Mouse (Mus musculus) testis, postnatal 14 days (tissue): ENCODE measurements at regions not wholly inside any gene's neighbourhood (a gene's known extent, or its start where the extent isn't known, plus 50 kb on each side); places are given as distances from the start of the nearest gene placed in this dataset.

Source experiments
- DNase-seq: peaks from one replicate; pipeline ENCODE4 v3.0.0; 2021; ENCODE audit warnings: low spot score

DNA sequence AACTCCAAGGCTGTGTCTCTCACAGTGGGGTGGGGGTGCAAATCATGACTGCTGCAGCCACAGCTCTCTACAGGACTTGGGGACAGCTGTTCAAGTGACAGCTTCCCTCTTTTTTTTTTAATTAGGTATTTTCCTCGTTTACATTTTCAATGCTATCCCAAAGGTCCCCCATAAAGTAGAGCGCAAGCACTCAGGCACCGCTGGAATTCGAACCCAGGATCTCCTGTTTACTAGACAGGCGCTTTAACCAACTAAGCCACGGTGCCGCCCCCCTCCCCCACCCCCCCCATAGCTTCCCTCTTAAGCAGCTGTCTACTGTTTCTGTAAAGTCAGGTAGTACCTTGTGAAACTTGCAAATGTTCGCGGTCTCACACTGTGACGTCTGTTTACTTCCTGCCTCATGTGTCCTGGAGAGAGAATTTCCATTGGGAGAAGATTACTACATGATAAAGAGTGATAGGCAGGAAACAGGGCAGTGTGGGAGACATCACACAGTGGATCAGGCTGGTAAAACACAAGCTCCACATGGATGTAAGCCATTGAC is 324.7 kb downstream of the 1700129C05Rik start:
- no peak for DNase-seq

DNA sequence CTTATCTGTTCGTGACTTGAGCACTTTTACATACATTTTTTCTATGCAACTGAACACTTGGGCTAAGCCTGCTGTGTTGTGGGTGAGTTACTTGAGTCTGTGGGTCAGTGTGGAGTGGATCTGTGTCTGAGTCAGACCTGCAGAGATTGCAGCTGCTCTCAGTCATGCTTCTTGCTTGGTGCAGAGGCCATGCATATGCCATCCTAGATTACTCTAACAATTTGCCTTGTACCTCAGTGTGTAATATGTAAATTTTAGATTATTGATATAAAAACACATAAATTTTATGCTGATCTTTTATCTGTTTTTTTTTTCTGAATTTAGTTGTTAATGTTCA is 326.2 kb downstream of the 1700129C05Rik start:
- DNase-seq = no peak

DNA sequence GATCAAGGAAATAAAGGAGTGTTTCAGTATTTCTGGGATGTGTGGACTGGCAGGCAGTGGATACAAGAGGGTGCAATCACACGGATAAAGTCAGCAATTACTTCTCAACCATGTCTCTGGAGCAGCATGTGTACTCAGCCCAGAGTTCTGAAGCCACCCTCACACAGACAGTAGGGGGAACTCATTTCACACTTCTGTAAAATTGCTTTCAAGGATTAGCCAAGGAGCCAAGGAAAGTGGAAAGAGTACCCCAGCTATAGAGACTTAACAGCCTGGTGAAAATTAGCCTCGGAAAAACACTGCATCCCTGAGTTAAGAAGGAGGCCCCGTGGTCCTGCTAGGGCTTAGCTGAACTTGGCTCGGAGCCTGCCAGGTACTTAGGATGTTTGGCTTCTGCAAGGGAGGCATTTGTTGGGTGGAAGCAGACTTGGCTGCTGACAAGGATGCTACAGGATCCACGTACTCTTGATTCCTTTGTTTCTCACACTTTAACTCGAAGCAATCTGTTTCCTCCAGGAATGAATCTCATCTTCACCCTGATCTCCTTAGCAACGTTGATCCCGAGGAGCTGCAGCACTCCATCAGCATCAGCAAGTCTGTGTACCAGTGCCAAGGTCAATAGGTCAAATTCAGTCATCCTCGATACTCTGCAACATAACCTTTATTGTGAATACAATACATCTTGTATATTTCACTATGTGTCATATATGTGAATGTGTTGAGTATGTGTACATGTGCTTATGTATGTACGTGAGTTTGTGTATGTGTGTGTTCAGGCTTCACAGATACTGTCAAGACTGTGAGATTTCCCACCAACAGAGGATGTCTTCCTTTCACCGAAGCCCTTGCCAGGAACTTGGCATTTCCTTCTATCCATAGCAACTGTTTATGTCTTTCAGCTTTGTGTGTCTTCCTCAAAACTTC is 326.8 kb downstream of the 1700129C05Rik start:
- no peak for DNase-seq

DNA sequence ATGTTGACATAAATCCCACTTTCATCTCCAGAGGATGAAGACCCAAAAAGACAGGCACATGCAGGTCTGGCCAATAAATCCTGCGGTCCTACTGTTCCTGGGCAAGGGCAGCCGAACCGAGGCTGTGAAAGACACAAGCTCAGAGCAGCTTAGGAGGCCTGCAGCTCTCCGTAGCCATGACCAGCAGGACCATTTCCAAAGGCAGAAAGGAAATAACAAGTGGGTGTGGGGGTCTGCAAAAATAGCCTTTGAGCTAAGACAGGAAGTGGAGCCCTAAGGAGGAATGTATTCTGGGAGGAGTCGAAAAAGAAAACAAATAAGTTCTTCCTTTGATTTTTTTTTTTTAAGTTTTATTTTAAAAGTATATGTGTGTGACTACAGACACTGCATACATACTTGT is 330.1 kb downstream of the 1700129C05Rik start:
- DNase-seq = no peak

DNA sequence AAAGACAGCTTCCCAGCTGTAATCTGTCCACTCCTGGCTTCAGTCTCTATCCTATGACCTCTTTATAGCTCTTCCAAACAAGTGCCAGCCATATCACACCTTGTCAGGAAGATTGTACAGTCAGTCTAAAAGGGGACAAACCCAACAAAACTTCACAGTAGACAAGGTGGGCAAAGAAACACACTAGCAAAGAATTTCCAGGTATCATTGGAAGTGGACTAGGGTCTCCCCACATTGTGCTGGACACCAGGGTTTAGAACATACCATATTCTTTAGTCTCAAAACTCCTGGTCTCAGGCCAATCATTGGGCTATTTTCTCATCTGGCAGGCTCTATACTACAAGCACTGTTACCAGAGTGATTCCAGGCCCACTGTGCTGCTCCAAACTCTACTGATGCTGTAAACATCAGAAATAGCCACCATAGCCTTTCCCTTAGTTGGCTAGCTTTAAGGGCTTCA is 341.3 kb downstream of the 1700129C05Rik start:
- DNase-seq = no peak

DNA sequence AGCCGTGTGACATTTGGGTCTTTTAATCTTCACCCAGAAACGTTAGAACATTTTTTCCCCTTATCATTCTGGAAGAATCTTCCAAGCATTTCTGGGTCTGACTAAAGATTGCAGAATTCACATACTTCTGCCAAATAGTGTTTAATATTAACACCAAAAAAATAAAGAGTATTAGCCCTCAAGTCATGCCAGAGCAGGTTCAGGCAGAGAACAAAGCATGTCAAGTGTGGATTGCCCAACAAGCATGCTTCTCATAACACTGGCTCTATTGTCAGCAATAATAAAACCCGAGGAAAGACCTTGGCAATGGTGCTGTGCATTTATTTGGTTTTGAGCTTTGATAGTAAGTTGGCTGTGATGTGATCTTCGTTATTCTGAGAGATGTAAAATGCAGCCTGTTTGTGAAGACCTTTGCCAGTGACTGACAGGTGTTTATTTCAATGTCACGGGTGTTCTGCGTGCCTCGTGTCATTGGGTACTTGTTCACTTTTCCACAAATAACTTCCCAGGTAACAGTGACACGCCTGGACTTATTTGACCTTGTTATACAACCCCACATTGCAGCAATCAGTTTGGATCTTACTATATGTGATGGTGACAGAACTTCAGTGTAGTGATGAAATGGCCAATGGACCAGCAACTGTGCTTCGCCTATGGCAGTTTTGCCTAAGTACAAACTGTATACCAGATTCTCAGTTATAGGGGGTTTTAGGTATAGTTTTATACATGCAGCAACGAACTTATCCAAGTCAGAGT is 354.3 kb downstream of the 1700129C05Rik start:
- DNase-seq = no peak

DNA sequence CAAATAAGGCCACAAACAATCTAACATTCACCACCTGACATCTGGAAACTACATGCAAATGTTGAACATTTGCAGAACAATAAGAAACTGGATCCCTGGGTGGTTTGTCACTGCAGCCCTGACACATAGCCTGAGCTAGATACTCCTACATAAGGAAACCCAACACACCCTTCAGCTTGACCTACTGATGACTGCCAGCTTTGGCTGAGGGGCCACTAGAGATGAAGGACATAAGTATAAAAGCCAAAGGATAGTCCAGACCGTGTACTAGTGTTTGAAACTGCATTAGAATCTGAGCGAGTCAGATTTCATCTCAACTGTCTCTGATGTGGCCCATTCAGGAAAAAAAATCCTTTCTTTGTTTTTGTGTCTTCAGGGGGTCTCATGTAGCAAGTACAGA is 355.1 kb downstream of the 1700129C05Rik start:
- no peak for DNase-seq

DNA sequence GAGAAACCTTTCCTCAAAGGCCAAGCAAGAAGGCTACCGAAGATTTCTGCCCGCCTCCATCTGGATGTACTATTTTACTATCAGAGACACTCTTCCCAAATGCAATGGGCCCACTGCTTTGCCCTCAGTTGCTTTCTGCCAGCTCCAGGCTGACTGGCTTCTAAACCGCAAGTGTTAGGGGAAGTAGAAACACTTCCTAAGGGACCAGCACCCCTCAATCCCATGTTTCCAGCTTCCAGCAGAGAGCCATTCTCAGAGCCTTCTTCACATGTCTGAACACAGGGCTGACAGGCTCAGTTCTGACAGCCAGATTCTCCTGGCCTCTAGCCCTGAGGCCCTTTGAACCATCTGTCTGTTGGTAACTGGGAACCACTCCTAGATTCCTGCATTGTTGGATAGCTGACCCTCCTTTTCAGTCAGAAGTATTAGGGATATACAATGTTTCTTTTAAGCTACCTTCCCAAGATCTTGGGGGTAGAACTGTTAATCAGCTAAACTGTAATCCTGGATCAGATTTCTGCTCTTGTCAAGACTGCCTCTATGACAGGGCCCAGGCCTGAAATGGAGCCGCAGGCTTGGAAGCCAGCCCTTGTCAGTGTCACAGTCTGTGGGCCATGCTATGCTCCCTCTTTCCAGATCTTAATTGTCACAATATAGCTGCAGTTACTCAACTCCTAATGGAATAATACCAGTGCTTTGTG is 355.8 kb downstream of the 1700129C05Rik start:
- no peak for DNase-seq

DNA sequence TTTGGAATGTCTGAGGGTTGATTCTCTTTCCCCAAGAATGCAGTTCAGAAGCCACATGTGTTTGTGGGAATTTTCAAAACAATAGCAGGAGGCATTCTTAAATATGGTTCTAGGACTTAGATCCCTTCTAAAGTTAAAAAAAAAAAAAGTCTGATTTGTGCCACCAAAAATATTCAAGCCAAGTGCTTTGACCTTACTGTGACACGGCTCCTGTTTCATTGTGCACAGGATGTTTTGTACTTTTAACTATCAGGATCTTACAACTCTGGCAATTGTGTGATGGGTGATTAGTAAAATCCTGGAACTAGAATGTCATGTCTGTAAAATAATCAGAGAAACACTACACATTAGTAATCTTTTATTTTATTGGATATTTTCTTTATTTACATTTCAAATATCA is 359.5 kb downstream of the 1700129C05Rik start:
- DNase-seq = no peak

DNA sequence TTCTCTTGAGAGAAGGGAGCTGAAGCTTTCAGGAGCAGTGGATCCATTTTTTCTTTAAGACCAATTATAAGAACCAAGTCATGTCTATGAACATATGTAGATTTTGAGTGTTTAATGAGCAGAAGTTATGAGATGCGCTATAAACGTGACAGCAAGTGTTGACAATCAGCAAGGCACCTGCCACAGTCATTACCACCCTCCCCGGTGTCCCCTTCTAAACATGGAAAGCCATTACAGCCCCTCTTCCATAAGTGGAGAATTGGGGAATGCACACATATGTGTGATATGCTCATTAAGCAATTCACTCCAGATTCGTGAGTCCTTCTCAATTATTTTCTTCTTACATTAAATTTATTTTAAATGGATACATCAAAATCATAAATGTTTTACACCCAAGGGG is 362.4 kb downstream of the 1700129C05Rik start:
- DNase-seq = no peak

DNA sequence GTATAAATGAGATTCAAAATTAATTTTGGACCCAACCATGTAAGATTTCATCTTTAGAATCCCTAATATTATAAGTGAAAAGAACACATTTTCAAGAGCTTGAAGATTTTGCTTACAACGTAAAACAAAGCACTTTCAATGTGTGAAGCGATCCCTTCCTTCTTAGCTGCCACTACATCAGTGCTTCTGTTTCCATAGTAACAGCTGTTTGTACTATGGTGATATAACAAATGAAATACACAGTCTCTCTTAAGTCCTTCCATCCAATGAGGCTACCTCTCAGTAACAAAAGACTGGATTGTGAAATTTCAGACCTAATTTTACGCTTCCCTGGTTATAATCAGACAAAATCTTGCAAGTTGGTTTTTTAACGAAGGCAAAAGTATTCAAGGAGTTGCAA is 364.0 kb downstream of the 1700129C05Rik start:
- DNase-seq = no peak

DNA sequence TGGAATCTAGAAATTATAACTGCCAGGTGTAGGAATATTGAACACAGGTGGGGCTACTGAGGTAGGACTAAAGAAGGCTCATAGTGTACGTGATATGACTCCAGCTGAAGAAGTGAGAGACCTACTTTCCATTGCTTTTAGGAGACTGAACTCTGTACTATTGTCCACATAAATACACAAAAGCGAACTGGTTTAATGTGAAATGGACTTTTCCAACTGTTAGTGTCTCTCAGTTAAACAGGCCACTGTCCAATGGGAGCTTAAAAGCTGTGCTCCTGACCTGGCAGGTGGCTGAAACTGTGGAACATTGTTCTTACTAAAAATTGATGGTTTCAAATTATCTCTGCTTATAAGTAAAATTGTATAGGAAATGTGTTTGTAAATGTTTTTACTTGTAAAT is 381.4 kb downstream of the 1700129C05Rik start:
- no peak for DNase-seq

DNA sequence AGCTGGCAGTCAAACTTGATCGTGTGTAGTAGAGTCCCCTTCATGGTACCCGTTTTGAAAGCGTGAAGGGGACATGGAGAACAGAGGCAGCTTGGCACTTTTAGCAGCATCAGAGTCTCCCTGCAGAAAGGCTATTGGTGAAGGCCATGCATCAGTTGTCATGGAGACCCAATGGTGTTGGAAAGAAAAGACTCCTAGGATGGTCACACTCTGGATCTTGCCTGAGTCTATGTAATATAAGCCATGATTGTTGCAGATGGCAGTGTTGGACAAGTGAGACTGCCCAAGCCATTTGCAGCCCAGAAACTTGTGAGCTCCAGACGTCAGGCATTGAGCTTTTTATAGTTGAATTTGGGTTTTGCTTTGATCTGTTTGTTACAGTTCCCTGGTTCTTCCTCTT is 382.9 kb downstream of the 1700129C05Rik start:
- no peak for DNase-seq

DNA sequence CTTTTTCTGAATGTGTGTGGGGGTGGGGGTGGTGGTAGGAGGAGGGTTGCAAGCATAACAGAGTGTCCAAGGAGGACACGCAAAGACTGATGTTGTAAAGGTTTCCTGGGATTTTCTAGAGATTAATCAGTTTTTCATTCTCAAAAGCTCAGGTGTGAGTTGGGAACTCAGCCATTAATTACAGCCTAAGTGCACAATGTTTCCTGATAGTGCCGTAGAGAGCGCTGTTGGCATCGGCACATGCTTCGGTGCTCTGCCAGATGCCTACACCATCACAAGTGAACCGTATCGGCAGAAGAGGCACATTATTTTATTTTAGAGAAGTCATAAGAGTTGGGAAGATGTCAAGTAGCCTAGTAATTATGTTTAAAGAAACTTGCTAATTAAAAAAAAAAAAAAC is 388.9 kb downstream of the 1700129C05Rik start:
- no peak for DNase-seq

DNA sequence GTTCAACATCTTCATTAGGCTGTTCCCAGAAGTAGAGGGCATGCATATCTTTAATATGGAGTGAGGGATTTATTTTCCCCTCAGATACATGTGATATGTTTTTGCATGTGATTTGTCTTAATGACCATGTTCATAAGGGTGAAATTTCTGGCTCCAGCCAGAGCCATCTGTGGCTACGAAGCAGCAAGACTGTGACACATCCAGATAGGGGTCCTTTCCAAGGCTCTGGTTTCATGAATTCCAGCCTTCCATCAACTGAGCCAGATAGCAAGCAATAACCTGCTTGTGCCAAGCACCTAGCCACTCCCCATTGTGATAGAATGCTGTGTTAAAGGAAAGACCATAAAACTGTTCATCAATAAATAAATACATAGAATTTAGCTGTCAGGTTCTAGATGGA is 389.6 kb downstream of the 1700129C05Rik start:
- no peak for DNase-seq

DNA sequence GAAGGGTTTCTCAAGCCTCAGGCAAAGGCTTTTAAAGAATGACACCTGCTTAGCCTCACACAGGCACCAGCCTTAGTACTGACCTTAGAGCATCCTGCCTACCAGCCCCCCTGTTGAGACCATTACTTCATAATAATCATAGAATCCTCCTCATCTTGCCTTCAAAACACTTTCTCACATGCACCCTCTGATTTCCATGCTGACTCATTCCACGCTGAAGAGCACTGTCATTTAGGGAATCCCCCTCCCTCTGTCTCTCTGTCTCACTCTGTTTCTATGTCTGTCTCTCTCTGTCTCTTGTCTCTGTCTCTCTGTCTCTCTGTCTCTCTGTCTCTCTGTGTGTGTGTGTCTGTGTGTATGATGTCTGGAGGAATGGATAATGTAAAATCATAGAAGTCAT is 416.3 kb downstream of the 1700129C05Rik start:
- DNase-seq = no peak

DNA sequence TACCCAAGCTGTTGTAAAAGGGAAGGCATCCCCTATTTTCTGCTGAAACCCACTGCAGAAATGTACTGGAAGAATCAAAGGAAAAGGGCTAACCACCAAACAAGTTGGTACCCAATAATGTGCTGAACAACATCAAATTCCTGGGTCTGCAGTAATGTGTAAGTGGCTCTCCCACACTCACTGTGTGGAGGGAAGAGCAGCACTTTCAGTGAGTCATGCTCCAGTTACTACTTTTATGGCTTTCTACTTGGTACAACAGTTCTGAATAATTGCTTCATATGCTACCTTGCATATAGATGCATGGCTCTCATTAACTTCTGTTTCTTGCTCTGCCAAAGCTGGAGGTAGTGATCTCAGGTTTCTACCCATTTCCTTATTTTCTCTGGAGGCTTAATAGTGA is 427.8 kb downstream of the 1700129C05Rik start:
- no peak for DNase-seq

DNA sequence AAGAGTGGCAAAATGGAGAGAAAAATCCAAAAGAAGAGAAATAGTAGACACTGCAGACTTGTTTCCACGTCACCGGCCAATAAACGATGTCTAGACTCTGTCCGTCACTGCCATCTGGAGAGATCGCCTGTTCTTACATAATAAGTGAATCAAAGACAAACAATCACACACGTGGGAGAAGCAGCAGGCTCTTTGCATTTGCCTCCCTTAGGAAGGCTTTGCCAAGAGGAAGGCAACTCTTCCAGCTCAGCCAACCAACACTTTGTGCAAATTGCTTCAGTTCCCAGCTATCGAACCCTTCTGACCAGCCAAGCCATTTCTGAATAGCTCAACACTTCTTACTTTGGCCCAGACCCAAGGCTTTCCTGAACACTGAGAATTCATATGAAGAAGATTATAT is 432.8 kb downstream of the 1700129C05Rik start:
- no peak for DNase-seq

DNA sequence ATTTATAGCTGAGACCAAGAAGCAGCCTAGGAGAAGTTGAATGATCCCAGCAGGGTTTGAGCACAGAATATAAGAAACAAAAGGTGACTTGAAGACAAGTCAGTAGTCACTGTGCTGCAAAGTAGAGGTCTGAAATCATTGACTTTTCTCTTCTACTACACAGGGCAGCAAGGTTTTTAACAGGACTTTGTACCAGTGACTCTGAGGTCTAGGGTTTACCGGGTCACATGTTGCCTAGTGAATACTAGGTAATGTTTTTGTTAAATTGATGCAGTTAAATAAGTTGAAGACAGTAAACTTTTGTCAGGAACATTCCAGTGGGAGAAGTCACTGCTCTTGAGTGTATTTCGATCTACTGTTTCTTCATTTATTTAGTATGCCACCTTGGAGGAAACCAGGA is 433.4 kb downstream of the 1700129C05Rik start:
- DNase-seq = no peak

DNA sequence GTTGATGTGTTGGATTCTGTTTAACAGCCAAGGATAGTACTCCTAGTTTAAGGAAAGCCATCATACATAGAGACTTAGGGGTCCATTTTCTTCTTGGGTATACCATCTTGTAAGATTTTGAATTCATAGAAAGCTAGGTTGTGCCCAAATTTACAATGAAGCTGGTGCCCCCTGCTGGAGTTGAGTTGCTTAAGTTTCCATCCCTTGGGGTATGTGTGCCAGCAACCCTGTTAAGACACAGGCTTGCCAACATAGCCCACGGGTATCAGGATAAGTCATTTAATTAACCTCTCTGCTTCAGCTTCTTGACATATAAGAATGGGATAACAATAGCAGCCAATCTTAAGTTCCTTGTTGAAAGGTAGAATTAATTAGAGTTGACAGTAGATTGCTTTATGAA is 440.9 kb downstream of the 1700129C05Rik start:
- no peak for DNase-seq

DNA sequence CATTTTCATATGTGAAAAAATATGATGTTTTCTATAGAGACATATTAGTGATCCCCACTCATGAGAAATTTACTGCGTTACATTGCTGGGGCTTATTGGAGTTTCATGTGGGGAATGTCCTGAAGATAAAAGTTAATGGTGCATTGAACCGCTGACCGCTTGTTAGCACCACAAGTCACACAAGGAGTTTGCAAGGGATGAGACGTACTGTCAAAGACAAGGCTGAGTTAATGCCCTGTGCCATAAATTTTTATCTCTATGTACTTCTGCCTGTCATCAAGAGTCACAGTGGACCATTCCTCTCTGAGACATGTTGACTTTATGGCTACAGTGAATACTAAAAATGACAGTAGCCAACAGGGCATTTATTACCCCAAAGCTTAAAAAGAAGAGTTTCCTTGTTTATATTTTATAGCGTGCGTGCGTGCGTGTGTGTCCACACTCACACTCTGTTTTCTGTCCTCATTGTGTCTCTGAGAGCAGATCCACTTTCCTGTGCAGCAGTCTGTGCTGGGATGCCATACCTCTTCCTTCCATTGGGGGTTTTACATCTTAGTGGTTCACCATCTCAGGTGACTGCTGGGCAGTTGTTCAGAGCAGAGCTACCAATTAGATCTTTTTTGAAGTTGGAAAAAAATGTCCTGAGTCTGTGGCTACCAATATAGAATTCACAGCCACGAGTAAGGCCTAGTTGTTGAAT is 451.4 kb downstream of the 1700129C05Rik start:
- no peak for DNase-seq

DNA sequence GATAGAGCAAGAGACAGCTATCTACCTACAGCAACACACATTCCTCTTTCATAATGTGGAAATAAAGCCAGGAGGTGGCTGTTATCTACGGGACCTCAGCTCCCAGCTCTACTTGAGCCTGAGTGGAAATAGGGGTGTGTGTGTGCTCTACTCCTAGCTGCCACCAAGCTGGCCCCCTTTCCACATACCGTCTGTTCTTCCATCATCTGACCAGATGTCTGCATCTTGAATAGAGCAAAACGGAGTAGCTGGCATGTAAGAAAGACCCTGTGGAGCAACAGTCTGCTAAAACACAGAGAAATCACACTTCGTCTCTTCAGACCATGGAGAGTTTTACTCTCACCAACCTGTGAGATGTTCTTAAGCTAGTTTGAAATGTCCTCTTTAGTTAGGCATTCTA is 454.9 kb downstream of the 1700129C05Rik start:
- DNase-seq = no peak
